Mouse (Mus musculus): ENCODE data around the gene Tmem200b. TPM values are rescaled to one million over a fixed set of nuclear protein-coding genes. Genes with fewer than 3 reads are reported as not detected.
A peak's percentile ranks its signal among the peaks of the same experiment; 100 is the strongest.

The Tmem200b gene
- polyA plus RNA-seq, 1 experiment from 2014 or later, result 0.19 TPM

DNA sequence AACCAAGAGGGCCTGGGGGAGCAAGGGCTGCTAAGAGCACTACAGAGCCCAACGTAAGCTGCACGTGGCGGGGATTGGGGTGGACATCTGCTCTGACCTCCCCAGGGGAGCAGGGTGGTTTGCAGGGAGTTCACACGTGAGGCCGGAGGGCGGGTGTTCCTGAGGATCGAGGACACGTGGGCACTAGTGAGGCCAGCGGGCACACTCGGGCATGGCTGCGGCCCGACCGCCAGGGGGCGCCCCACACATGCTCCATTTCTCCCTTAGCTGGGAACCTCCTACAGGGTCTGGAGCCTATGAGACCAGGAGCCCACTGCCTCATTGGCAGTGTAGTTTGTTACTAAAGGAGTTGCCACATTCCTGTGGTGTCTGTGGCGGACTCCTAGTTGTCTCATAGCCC is 5.1 kb upstream of the Tmem200b start:
- 5% methylated on average over 15 of the region's 15 CpGs for WGBS
- Histone ChIP-seq H3K9ac (no peak overlapping the region), H3K9me3 (ENCODE audit: control insufficient read depth, low read length) (no peaks in the 10 kb centered on the region), H3K4me1 (replicated peaks; ENCODE audit: control insufficient read depth, insufficient read depth, low read length) (peaks cover 21% of the 10 kb centered on the region), H3K36me3 (replicated peaks; ENCODE audit: control insufficient read depth, insufficient read depth) (no peaks in the 10 kb centered on the region), H3K4me3 (replicated peaks; ENCODE audit: low read length) (no peak overlapping the region), H3K4me2 (replicated peaks) (no peak overlapping the region), H3K27me3 (ENCODE audit: control insufficient read depth, insufficient read depth, low read length) (peaks cover 92% of the 10 kb centered on the region), H3K27ac (no peak overlapping the region)
- ATAC-seq (ENCODE audit: low FRiP score), result no peak
- DNase-seq (ENCODE audit: low spot score), result no peak

DNA sequence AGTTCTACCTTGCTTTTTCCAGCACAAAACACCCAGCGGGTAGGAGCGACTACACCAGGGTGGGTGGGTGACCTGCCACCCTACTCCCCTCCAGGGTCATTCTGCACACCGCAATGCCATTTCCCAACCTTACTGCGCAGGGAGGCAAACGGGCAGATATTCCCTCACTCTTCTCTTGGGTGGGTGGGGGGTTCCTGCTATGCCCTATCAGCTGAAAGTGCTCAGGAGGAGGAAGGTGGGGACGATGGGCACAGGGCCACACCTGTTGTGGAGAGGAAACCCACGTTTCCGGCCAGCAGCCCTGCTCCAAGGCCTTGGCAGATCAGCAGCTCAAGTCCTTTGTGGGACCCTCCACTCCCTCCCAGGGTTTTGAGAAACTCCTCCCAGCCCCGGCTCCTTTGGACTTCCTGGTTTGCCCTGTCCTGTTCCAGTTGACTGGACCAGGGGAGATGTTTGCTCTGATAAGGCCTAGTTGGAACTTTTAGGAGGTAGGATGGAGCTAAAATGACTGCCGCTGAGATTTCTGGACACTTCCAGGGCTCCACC is 4.5 kb upstream of the Tmem200b start:
- H3K27me3 ChIP-seq (ENCODE audit: control insufficient read depth, insufficient read depth, low read length), result peaks cover 91% of the 10 kb centered on the region
- peaks cover 24% of the 10 kb centered on the region for H3K4me1 ChIP-seq (replicated peaks; ENCODE audit: control insufficient read depth, insufficient read depth, low read length)
- H3K36me3 ChIP-seq (replicated peaks; ENCODE audit: control insufficient read depth, insufficient read depth), result no peaks in the 10 kb centered on the region
- H3K27ac ChIP-seq, result no peak overlapping the region
- no peaks in the 10 kb centered on the region for H3K9me3 ChIP-seq (ENCODE audit: control insufficient read depth, low read length)
- DNase-seq (ENCODE audit: low spot score) (no peak), ATAC-seq (ENCODE audit: low FRiP score) (no peak)
- 84% methylated on average over 10 of the region's 10 CpGs for WGBS
- H3K4me3 ChIP-seq (replicated peaks; ENCODE audit: low read length), result no peak overlapping the region
- no peak overlapping the region for H3K9ac ChIP-seq
- no peak overlapping the region for H3K4me2 ChIP-seq (replicated peaks)

DNA sequence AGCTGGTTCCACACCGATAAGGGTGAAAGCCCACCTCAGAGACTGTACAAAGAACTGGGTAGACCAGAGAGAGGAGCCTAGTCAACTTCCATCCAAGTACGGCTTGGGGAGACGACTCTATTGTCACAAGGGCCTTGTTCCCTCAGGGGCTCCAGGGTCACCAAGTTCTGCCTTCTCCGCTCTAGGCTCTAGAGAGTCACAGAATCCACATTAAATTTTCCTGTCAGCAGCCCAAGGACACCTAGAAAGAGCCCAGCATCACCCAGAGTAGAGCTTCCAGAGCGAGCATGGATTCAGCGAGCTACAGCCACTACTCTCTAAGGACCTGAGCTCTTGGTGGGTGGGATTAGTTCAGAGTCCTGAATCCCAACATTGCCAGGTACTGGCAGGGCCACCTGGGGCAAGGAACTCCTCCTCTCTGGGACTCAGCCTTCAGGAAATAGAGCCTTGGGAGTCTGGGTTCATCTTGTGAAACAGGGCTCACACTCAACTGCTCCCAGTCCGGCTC is 3.5 kb upstream of the Tmem200b start:
- no peak overlapping the region for H3K27ac ChIP-seq
- WGBS, result 59% methylated on average over 7 of the region's 7 CpGs
- H3K9ac ChIP-seq, result no peak overlapping the region
- H3K27me3 ChIP-seq (ENCODE audit: control insufficient read depth, insufficient read depth, low read length), result peaks cover 94% of the 10 kb centered on the region
- no peak overlapping the region for H3K4me2 ChIP-seq (replicated peaks)
- 0 out of 2 replicates have a peak, but pooled peaks cover 5% of the 10 kb centered on the region for H3K36me3 ChIP-seq (replicated peaks; ENCODE audit: control insufficient read depth, insufficient read depth)
- no peaks in the 10 kb centered on the region for H3K9me3 ChIP-seq (ENCODE audit: control insufficient read depth, low read length)
- H3K4me3 ChIP-seq (replicated peaks; ENCODE audit: low read length), result no peak overlapping the region
- ATAC-seq (ENCODE audit: low FRiP score), result no peak
- no peak for DNase-seq (ENCODE audit: low spot score)
- peaks cover 26% of the 10 kb centered on the region for H3K4me1 ChIP-seq (replicated peaks; ENCODE audit: control insufficient read depth, insufficient read depth, low read length)

DNA sequence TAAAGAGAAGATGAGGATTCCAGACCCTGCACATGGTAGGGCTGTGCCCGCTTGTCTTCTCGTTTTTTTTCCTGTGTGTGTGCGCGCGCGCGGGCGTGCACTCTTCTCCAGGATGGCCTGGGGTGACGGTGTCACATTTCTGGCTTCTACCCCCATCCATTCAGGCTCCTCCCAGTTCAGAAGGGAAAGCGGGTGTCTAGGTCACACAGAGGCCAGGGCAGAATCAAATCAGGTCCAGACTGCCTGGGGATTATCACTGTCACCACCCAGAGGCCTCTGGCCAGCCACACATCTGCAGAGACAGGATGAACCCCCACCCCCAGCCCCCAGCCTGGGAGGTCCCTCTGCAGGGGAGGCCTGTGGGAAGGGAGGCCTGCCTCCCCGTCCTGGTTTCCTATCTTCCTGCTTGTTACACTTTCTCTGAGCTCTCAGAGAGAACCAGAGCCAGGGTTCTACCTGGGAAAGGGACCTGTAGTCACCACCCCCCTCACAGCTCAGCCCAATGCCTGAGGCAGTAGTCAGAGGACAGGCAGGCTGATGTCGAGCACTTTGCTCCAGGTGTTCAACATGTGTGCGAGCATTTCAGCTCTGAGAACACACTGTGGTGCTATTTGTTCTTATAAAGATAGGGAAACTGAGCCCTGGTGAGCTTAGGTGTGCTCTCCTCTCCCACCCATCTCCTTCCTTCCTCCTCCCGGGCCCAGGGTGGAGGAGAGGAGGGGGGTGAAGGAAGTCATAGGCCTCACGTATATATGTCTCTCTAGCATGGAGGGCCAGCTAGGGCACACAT is 2.7 kb upstream of the Tmem200b start:
- Histone ChIP-seq H3K4me3 (replicated peaks; ENCODE audit: low read length) (no peak overlapping the region), H3K36me3 (replicated peaks; ENCODE audit: control insufficient read depth, insufficient read depth) (peaks cover 10% of the 10 kb centered on the region; the same call in 1 of the 2 replicates), H3K4me2 (replicated peaks) (no peak overlapping the region), H3K27me3 (ENCODE audit: control insufficient read depth, insufficient read depth, low read length) (peaks cover 94% of the 10 kb centered on the region), H3K4me1 (replicated peaks; ENCODE audit: control insufficient read depth, insufficient read depth, low read length) (peaks cover 26% of the 10 kb centered on the region), H3K9me3 (ENCODE audit: control insufficient read depth, low read length) (no peaks in the 10 kb centered on the region), H3K27ac (no peak overlapping the region), H3K9ac (no peak overlapping the region)
- ATAC-seq (ENCODE audit: low FRiP score) (no peak), DNase-seq (ENCODE audit: low spot score) (no peak)
- 18% methylated on average over 14 of the region's 15 CpGs for WGBS

DNA sequence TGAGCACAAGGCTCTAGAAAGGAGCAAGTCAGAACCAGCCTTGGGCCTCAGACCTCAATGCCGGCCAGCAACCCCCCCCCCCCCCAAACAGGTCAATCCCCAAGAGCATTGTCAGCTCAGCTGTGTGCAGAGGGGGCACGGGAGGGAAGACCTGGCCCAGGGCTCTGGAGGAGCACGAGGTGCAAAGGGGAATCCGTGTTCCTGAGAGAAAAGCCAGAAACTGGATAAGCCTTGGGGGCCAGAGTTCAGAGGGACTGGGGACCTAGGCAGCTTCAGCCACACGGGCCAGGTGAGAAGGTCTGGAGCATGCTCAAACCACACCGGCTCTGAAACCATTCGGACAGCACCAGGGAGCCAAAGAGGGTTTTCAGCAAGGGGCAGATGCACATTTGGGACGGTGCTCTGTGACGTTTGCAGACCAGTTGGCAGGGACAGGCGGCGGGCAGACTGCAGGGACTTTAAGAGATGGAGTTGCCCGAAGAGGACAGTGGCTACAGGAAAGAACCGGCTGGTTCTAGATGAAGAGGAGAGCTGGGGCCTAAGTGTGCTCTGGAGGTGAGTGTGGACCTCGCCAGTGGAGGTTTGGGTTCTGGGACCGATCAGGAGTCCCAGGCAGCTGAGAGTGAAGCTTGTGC is 1.9 kb upstream of the Tmem200b start:
- WGBS, result 18% methylated on average over 15 of the region's 15 CpGs

DNA sequence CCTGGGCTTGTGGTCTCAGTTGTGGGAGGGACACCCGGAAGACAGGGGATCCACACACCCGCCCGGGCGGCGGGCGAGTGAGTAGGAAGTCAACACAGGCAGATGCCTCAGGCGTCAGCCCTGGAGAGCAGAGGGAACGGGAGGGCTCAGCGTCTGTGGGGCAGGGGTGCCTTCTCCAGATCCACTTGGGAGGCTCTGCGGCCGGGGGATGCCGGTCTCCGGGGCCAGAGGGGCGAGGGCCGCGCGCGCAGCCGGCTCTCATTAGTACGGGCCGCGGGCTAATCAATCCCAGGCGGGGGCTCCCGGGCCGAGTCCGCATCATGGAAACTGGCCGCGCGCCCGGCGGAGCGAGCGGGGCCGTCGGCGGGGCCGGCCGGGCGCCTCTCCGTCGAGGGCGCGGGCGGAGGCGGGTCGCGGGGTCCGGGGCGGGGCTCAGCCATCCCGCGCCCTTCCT is 1.4 kb upstream of the Tmem200b start:
- H3K4me3 ChIP-seq (replicated peaks; ENCODE audit: low read length), result peak overlapping the region; percentile 47
- WGBS, result 5% methylated on average over 30 of the region's 51 CpGs
- H3K27ac ChIP-seq, result no peak overlapping the region
- H3K4me2 ChIP-seq (replicated peaks), result peak overlapping the region; percentile 83
- peaks cover 22% of the 10 kb centered on the region for H3K36me3 ChIP-seq (replicated peaks; ENCODE audit: control insufficient read depth, insufficient read depth)
- H3K27me3 ChIP-seq (ENCODE audit: control insufficient read depth, insufficient read depth, low read length), result peaks cover 95% of the 10 kb centered on the region
- no peaks in the 10 kb centered on the region for H3K9me3 ChIP-seq (ENCODE audit: control insufficient read depth, low read length)
- H3K4me1 ChIP-seq (replicated peaks; ENCODE audit: control insufficient read depth, insufficient read depth, low read length), result peaks cover 21% of the 10 kb centered on the region
- ATAC-seq (ENCODE audit: low FRiP score) (no peak), DNase-seq (ENCODE audit: low spot score) (no peak)
- H3K9ac ChIP-seq, result no peak overlapping the region

More for the DNA sequence above, 1.9 kb upstream of the Tmem200b start:
- no peaks in the 10 kb centered on the region for H3K9me3 ChIP-seq (ENCODE audit: control insufficient read depth, low read length)
- peaks cover 16% of the 10 kb centered on the region for H3K36me3 ChIP-seq (replicated peaks; ENCODE audit: control insufficient read depth, insufficient read depth)
- peak overlapping the region; percentile 83; the same call in 1 of the 2 replicates for H3K4me2 ChIP-seq (replicated peaks)
- no peak overlapping the region for H3K27ac ChIP-seq
- H3K4me3 ChIP-seq (replicated peaks; ENCODE audit: low read length), result no peak overlapping the region
- no peak overlapping the region for H3K9ac ChIP-seq
- peaks cover 95% of the 10 kb centered on the region for H3K27me3 ChIP-seq (ENCODE audit: control insufficient read depth, insufficient read depth, low read length)
- H3K4me1 ChIP-seq (replicated peaks; ENCODE audit: control insufficient read depth, insufficient read depth, low read length), result peaks cover 26% of the 10 kb centered on the region
- DNase-seq (ENCODE audit: low spot score) (no peak), ATAC-seq (ENCODE audit: low FRiP score) (no peak)

DNA sequence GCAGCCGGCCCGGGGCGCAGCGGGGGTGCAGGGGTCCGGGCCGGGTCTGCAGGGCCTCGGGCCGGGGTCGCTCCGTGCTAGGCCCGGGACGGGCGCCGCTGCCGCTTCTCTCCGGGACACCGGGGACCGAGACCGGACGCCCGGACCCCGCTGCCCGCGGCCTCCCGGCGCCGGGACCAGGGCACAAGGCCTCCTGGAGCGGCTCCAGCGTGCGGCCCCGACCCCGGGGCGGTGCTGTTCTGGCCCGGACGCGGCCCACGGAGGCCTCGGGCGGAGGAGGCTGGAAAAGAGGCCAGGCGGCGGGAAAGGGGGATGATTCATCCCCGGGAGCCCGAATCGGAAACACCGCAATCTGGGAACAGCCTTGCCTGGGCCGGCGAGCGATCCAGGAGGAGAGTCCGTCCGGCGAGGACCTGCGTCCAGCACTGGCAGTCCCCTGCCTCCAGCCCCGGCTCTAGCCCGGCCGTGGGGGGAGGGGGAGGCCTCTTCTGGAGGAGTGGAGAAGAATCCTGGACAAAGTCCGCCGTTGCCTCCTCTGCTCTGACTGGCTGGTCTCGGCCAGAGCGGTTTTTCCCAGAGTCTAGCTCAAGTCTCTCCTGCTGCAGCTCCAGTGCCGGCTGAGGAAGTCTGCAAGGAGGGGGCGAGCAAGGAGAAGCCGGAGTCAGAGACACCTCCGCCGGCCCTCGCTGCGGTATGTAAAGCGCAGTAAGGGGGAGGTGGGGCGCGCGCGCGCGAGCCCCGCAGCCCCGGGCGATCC is 798 bp upstream of the Tmem200b start:
- H3K27me3 ChIP-seq (ENCODE audit: control insufficient read depth, insufficient read depth, low read length), result peaks cover 95% of the 10 kb centered on the region
- 1% methylated on average over 51 of the region's 76 CpGs for WGBS

DNA sequence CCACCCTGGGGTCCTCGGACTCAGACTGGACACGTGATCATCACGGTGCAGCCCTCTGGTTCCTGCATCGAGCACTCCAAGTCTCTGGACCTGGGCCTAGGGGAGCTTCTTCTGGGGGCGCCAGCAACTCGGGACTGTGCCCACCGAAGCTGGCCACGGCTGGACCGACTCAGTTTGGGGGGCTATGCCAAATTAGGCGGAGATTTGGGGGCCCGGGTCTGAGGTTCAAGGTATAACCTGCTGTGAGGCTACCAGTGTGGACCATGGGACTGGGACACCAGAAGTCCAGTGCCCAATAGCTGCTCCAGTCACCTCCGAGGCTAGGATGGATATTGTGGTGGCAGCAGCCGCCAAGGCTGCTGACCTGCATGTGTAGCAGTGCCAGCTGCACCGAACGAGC is 833 bp downstream of the Tmem200b start:
- no peaks in the 10 kb centered on the region for H3K9me3 ChIP-seq (ENCODE audit: control insufficient read depth, low read length)
- peak overlapping the region; percentile 47 for H3K4me3 ChIP-seq (replicated peaks; ENCODE audit: low read length)
- H3K36me3 ChIP-seq (replicated peaks; ENCODE audit: control insufficient read depth, insufficient read depth), result peaks cover 44% of the 10 kb centered on the region
- peak overlapping the region; percentile 54; the same call in 1 of the 2 replicates for H3K9ac ChIP-seq
- peaks cover 12% of the 10 kb centered on the region; the same call in 1 of the 2 replicates for H3K4me1 ChIP-seq (replicated peaks; ENCODE audit: control insufficient read depth, insufficient read depth, low read length)
- peak overlapping the region; percentile 83 for H3K4me2 ChIP-seq (replicated peaks)
- no peak overlapping the region for H3K27ac ChIP-seq
- peaks cover 79% of the 10 kb centered on the region for H3K27me3 ChIP-seq (ENCODE audit: control insufficient read depth, insufficient read depth, low read length)
- WGBS, result 56% methylated on average over 15 of the region's 15 CpGs
- no peak for DNase-seq (ENCODE audit: low spot score)
- ATAC-seq (ENCODE audit: low FRiP score), result 0 out of 2 replicates have a peak, but pooled peaks have one; percentile 10

More for the DNA sequence above, 798 bp upstream of the Tmem200b start:
- peak overlapping the region; percentile 83 for H3K4me2 ChIP-seq (replicated peaks)
- peak overlapping the region; percentile 47 for H3K4me3 ChIP-seq (replicated peaks; ENCODE audit: low read length)
- peaks cover 15% of the 10 kb centered on the region; the same call in 1 of the 2 replicates for H3K4me1 ChIP-seq (replicated peaks; ENCODE audit: control insufficient read depth, insufficient read depth, low read length)
- H3K27ac ChIP-seq, result no peak overlapping the region
- H3K9ac ChIP-seq, result peak overlapping the region; percentile 54
- H3K36me3 ChIP-seq (replicated peaks; ENCODE audit: control insufficient read depth, insufficient read depth), result peaks cover 28% of the 10 kb centered on the region
- no peak for ATAC-seq (ENCODE audit: low FRiP score)
- no peaks in the 10 kb centered on the region for H3K9me3 ChIP-seq (ENCODE audit: control insufficient read depth, low read length)
- DNase-seq (ENCODE audit: low spot score), result no peak

All from hindbrain, embryonic 14.5 days (tissue).